Mouse (Mus musculus) heart, postnatal 10 days (tissue): ENCODE results near the gene Gm20388. TPM values are rescaled to one million over a fixed set of nuclear protein-coding genes. Genes with fewer than 3 reads are reported as not detected.
"Not testable (repeated sequence)": the region's sequence is repeated elsewhere in the genome, so short reads cannot be mapped to it uniquely, and the experiment has no call there.

Source experiments
- DNase-seq, 2 experiments: peaks; one replicate each; pipeline ENCODE4 v3.0.0; 2021
- intact Hi-C: fragments of 180-260 bp; cut with DNase I; formaldehyde crosslinking; loops from one replicate; pipeline ENCODE4 v1.15.1; 2025
- total RNA-seq, 2 experiments: library from RNA; stranded (reverse); gene quantifications; 2 replicates each; pipeline ENCODE4 v1.2.3; 2021

The Gm20388 gene
- total RNA-seq, 2 experiments from 2014 or later = 2.0 to 2.2 TPM

DNA sequence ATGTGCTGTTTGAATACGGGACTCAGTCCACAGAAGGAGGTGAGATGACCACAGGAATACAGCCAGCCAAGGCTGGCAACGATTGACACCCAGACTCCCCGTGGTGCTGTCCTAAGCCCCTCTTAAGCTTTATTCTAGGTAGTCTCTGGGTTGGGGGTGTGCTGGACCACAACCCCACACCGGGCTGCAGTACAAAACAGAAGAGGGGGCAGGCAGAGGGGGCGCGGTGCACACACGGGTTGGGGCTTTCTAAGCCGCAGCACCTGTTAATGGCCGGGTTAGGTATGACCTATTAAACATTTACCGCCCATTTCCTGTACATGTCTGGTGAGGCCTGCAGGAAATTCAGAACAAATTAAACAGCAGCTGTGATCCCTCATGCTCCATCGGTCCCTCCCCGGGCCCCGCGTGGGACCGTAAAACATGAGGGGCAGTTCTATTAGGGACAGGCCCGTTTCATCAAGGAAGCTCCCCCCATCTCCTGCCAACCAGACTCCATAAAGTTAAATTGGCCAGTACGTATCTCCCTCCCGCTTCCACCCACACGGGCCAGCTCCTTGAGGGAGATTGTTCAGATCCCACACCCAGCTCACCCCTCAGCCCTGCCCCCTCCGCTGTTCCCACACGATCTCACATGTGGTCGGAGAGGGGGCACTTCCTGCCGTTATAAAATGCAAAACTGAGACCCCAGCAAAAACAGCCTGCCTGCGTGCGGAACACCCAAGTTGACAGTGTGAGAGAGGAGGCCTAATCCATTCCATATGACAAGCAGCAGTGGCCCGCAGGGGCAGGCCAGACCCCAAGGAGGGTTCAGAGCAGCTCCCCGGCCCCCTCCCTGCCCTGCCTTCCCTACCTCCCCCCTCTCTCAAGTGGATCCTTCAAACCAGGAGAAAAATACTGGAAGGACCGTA is 1390.1 kb downstream of the Gm20388 start:
- DNase-seq = peak; percentile 44 to 50
- intact Hi-C loops = no loop called here

- intact Hi-C loops = no loop called here
- DNase-seq = no peak
Observed at GRCm38 (mm10) chr8:121301431-121301830, 1390.8 kb downstream of the Gm20388 start.

DNA sequence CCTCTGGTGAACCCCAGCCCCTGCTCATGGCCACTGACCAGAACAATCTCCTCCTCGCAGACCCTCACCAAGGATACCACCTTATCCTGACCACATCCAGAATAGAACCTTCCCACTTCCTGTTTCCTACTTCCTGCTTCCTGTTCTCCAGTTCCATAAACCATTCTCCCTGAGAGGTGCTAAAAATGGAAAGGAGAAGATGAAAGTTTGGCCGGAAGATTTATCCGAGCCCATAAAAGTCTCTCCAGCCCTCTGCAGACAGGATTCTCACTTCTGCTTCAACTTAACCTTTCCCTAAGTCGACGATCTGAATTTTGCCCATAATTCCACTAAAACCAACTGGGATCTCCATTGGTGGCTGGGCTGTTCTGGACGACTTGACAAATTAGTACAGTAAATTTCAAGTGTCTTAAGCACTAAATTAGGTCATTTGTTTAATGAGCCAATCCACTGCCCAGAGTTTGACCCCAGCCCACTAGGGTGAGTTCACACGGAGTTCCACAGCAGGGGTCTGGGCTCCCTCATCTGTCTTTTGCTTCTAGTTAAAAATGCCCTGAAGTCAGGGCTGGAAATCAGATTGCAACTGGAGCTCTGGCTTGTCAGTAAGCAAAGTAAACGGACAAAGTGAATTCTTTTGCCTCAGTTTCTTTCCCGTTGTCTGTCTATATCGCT is 1391.5 kb downstream of the Gm20388 start:
- no peak for DNase-seq
- intact Hi-C loops = no loop called here

DNA sequence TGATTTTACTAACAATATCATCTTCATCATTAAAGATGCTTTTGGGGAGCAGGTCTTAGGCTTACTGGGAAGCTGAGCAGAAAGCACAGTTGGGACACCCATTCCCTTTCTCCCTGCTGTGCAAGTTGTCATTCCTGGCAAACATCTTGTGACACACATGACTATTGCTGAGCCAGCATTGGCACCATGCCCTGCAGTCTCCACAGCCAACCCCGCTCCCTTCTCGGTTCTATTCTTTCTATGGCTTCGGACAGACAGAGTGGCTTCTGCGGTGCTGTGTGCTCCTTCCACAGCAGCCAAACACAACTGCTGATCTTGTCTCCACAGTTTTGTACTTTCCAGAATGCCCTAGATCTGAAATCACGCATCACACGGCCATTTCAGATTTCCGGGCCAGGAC is 1397.1 kb downstream of the Gm20388 start:
- peak; percentile 72 to 73 for DNase-seq
- intact Hi-C loops = no loop called here

DNA sequence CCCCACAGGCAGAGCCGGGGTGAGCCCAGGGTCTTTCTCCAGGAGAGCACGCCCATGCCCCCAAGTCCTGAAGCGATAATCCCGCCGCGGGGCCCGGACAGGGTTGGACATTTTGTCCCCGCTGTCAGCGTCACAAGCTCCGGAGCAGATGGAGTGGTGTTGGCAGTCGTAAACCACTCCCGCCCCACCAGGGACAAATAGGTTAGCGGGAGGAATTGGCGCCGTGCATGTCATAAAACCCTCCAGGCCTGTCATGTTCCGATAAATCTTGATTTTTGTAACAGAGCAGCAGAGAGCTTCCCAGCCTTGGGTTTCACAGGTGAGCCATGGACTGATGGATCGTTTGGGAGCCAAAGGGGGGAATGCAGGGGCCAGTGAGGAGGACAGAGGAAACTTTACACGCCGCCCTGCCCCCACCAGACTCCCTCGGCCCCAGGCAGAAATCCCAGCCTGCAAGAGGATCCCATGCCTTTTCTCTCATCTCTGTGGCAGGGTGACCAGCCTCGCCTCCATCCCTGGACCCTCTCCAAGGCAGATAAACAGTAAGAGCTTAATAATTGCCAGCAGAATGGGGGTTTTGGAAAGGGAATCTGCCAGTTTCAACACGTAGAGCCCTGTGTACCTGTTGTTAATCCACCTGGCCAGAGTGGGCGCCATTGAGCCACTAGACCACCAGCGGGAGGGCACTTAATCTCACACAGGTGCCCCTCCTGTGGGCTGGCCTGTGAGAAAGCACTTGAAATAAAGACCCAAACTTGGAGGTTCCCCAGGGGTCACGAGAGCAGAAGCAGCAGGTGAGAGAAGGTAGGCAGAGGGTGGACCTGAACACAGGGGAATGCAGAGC is 1400.6 kb downstream of the Gm20388 start:
- intact Hi-C loops = loop anchor here (5.0 kb wide), 1 partner anchor 81 kb away; no protein-coding TSS in a partner anchor
- DNase-seq = peak in 1 of 2 experiments; percentile 49

DNA sequence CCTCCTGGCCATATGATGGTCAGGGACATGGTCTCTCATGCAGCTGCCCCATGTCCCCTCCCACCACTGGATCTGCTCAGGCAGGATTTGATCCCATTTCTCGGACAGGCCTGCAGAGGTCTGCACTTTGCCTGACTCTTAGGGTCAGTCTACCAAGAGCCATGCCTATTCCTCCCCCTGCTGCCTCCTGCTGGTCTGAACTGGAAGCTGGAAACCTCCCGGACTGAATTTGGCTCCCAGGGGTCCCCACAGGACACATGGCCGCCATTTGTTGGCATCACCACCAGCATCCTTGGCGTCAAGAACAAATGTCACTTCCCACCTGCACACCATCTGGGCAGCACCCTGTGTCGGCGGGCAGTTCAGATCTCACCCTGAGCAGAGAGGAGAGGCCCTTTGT is 1402.8 kb downstream of the Gm20388 start:
- DNase-seq = peak in 1 of 2 experiments; percentile 43
- intact Hi-C loops = loop anchor here (5.0 kb wide), 1 partner anchor 79 kb away; no protein-coding TSS in a partner anchor

DNA sequence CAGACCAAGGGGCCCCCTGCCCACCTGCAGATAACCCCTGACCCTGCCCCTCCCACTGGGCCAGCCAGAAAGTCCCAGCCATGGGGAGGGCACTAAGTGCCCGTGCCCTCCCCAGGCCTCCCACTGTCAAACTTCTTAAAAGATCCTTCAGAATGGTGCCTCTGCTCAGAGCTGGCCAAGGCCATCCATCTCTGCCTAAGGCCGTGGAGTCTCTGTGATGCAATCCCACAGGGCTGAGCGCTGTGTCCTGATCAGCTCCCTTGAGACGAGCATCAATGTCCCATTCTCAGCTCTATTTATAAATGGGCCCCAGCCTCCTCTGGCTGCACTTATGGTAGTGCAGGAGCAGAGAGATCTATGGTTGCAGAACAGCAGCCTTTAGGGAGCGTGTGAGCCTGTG is 1403.4 kb downstream of the Gm20388 start:
- intact Hi-C loops = loop anchor here (5.0 kb wide), 1 partner anchor 78 kb away; no protein-coding TSS in a partner anchor
- DNase-seq = no peak

DNA sequence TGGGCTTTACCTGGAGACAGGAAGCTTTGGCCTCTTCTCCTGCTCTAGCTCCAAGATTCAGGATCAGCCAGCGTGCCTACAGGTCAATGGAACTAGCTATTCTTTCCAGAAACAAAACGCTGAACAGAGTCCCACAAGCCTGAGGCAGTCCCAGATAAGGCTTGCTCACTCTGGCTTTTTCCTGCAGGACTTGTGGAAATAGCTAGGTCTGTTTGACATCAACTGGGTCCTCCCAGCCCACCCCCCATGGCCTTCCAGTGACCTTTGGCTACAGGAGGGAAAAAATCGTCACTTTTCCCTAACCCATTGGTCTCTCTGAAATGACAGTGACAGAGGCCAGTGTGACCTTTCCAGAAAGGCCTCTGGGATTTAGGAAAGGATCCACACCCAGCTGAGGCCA is 1404.9 kb downstream of the Gm20388 start:
- intact Hi-C loops = loop anchor here (5.0 kb wide), 1 partner anchor 198 kb away; the partner anchor contains the start of gene Foxc2
- DNase-seq = peak; percentile 37 to 41

DNA sequence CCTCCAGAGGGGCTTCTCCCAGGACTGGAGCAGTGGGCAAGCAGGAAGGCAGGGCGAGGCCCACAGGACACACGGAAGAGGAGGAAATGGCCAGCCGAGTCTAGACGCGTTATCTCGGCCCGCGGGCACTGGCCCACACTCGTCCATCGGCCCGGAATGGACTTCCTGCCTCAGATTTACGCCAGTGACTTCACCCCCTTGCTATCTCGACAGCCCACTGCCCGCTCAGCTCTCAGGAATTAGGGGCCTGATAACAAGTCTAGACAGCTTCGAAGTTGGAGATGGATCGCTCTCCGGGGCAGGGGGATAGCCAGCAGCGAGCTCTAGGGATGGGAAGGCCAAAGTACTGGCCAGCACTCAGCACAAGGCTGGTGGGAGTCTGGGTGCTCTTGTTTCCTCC is 1405.4 kb downstream of the Gm20388 start:
- peak; percentile 51 to 55 for DNase-seq
- intact Hi-C loops = loop anchor here (5.0 kb wide), 1 partner anchor 199 kb away; the partner anchor contains the start of gene Foxc2

DNA sequence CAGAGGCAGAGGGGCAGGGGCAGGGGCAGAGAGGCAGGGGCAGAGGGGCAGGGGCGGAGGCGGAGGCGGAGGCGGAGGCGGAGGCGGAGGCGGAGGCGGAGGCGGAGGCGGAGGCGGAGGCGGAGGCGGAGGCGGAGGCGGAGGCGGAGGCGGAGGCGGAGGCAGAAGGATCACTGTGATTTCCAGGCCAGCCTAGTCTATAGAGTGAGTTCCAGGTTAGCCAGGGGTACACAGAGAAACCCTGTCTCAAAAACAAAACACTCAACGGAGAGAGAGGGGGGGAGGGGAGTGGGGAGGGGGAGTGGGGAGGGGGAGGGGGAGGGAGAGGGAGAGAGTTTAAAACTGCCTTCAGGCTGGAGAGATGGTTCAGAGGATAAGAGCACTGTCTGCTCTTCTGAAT is 1408.1 kb downstream of the Gm20388 start:
- DNase-seq = not testable (repeated sequence)
- intact Hi-C loops = loop anchor here (5.0 kb wide), 1 partner anchor 201 kb away; the partner anchor contains the start of gene Foxc2

DNA sequence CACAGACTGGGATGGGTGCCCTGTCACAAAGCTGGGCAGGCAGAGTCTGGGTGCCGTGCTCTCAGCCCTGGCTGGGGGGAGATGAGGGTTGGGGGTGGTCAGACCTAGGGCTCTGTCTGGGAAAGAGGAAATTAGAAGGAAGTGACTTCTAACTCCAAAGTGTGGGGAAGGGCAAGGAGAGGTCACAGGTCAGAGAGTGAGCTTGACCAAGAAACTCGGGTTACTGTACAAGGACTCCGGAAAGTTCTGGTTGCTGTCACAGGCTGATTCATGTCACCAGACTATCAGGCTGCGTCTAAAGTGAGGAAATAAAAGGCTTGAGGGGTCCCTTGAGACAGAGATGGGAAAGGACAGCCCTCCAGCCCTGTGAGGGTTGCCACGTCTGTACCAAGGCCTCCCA is 1408.8 kb downstream of the Gm20388 start:
- no peak for DNase-seq
- intact Hi-C loops = loop anchor here (5.0 kb wide), 1 partner anchor 202 kb away; the partner anchor contains the start of gene Foxc2

DNA sequence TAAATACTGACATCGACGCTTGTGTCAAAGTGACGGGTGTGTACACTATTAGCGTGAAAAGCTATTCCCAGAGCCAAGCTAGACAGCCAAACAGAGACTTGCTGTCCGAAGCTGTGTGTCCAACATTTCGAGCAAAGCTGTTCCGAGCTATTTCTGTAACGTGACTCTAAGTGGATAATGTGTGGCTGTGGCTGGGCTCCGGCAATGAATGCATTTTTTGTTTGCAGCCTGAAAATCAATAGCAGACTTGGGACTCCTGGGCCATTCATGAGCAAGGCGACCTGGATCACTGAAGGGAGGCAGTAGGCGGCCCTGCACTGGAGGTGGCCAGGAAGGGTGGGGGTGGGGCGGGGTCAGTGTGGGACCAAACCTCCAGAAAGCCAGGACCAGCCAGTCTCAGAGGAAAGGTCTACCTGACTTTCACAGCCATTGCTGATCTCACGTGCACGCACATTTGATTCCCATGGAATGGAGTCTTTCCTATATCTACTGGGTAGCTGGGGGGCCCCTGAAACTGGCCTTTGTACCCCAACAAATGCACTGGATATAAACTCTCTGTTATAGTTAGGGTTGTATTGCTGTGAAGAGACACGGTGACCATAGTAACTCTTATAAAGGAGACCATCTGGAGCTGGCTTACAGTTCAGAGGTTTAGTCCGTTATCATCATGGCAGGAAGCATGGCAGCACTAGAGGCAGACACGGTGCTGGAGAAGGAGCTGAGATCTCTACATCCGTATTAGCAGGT is 1415.7 kb downstream of the Gm20388 start:
- intact Hi-C loops = loop anchor here (5.0 kb wide), 1 partner anchor 69 kb away; no protein-coding TSS in a partner anchor
- DNase-seq = no peak

GRCm38 (mm10) chr8:121332436-121332835 is 1421.8 kb downstream of the Gm20388 start:
- intact Hi-C loops = loop anchor here (2.0 kb wide), 1 partner anchor 50 kb away; no protein-coding TSS in a partner anchor
- peak; percentile 64 to 65 for DNase-seq

DNA sequence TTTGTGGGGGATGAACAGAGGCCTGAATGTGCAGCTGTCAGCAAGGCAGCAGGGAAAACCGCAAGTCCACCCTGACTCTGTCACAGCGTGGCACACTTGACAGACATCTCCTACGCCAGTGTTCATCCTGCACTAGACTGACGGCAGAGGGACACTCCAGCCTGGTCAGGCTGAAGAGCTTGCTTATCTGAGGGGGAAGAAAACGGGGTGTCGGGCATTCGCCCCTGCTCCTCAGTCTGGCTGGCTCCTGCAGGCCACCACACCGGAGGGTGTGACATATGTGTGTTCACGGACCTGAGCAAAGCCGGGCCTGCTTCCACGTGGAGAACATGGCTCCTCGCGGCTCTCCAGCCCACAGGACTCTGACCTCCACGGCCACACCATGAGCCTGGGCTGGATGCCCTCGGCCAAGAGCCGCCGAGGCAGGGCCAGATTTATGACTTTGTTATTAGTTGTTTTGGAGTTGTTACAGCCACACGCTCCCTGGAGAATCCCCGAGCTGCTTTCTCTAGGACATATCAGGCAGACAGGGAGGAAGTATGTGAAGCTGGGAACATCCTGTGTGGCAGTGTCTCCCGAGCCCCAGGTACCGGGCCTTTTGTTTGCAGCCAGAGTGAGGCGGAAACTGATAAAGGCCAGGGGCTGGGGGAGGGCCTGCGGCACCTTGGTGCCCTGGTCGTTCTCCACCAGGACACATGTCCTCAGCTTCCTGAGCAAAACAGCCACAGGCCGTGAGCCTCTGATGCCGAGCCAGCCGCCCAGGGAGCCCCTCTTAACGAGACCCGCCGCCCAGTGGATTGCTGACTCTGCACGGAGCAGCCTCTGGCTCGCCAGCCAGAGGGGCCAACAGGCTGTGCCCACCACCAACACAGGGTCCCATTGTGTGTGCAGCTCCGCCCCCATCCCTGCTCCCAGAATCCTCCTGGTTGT is 1424.1 kb downstream of the Gm20388 start:
- intact Hi-C loops = no loop called here
- peak; percentile 60 for DNase-seq

- intact Hi-C loops = no loop called here
- DNase-seq = no peak
Observed at GRCm38 (mm10) chr8:121335684-121336083, 1425.0 kb downstream of the Gm20388 start.

DNA sequence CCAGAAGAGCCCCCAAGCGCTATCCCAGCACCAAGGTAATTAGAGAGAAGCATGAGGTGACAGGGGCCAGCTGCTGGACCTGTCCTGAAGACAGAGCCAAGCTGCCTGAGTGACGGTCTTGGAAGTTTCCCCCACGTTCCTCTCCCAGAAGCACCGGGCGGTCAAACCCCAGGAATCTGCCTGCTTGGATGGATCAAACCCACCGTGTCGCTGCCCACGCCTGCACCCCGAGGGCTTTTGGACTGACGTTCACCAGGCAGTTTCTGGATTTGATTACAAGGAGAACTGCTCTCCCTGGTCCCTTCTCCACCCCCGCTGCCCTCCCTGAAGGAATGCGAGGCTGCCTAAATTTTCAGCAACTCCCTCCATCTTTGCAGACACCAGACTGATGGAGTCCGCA is 1432.3 kb downstream of the Gm20388 start:
- DNase-seq = no peak
- intact Hi-C loops = no loop called here

DNA sequence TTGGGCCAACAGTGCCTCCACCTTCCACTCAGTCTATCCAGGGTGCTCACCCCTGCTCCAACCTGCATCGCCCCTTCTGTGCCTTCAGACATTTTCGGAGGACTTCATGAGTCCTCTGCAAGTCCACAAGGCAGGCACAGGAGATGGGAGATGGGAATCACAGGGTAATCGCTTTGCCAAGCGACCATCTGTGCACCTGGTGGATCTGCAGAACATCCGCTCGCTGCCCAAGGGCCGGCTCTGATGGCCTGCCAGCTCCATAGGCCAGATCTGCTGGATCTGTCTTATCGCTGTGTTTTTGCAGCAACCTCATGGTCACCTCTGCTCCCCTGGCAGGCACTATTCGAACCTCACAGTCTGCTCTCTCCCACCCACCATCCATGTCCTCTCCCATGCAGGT is 1433.8 kb downstream of the Gm20388 start:
- intact Hi-C loops = no loop called here
- no peak for DNase-seq

DNA sequence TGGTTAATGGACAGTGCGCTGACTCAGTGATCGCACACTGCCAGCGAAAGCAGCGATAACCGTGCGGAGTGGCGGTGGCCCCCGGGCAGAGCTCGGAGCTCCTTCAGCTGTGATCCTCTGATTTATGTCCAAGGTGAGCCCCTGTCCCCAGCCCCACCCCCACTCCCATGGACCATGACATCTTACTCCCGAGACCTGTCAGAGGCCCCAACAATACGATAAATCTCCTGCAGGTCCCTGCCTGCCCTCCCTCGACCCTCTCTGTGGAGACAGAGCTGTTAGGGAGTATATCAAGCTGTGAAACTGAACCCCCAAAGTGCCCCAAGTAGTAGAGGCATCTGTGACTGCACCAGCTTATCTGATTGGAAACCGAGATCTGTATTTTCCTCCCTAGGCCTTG is 1435.5 kb downstream of the Gm20388 start:
- no peak for DNase-seq
- intact Hi-C loops = no loop called here
